ENCODE assay signal across 8 mouse cellular contexts in genomic region chr11:106418622-106419196, GRCm38 (mm10). TPM values are rescaled to one million over a fixed set of nuclear protein-coding genes. Genes with fewer than 3 reads are reported as not detected.
A peak's percentile ranks its signal among the peaks of the same experiment; 100 is the strongest.
DNase-seq lines count a peak whose midpoint lies in the region; ATAC-seq and TF ChIP-seq lines count a peak whose summit lies in the region.

No protein-coding gene starts in this region.

- H3K27me3 ChIP-seq in Patski = no peaks in the 10 kb centered on the region

- peak; percentile 97 for TF ChIP-seq CTCF in Patski (IDR thresholded peaks at IDR 0.05)

- 64% methylated on average over 4 of the region's 4 CpGs for WGBS in macrophage (ENCODE audit: missing documents)

- H3K27ac ChIP-seq in macrophage = peak overlapping the region; percentile 98

- POLR2A ChIA-PET in Patski (lab: Charles Lee) = no interaction called here

- no peaks in the 10 kb centered on the region for H3K79me2 ChIP-seq in macrophage (ENCODE audit: inconsistent target)

- ATAC-seq in Patski = no peak

- no peak overlapping the region for H3K4me3 ChIP-seq in macrophage (ENCODE audit: inconsistent target)

- CTCF ChIA-PET in Patski (lab: Charles Lee) = interaction anchor here (0.8 to 2.5 kb wide), 8 partner anchors 10 to 79 kb away, joined by 3 to 16 read pairs (median 4); partner anchors contain the start of gene Ern1

- H3K36me3 ChIP-seq in macrophage (ENCODE audit: inconsistent target) = peaks cover 45% of the 10 kb centered on the region

- peak; percentile 43 for DNase-seq in Patski (ENCODE audit: low read depth, low spot score)
- DNase-seq in cerebellum, adult 9-11 months = peak; percentile 74
- peak; percentile 59 to 81 for DNase-seq in frontal cortex, postnatal 14 days (ENCODE audit: low spot score in 2 of 2)
- peak; percentile 91 for DNase-seq in hindlimb bud, embryonic 11.5 days (ENCODE audit: extremely low spot score, low read depth, low spot score)
- DNase-seq in left cerebral cortex, adult 18-20 months (ENCODE audit: low spot score in 2 of 2) = peak; percentile 84 to 85
- DNase-seq in right cerebral cortex, postnatal 10 days (ENCODE audit: low spot score in 2 of 2) = peak; percentile 84 to 89
- DNase-seq in urinary bladder, postnatal 14 days (ENCODE audit: low spot score) = peak; percentile 84

- in situ Hi-C loops in Patski (cut with MboI; ENCODE audit: low pct_unique_long_range_greater_than_20kb) = loop anchor here (5.0 kb wide), 2 partner anchors 74 to 209 kb away; no protein-coding TSS in a partner anchor

RNA-seq across cellular contexts. Expression of gene Icam2, which starts 30.8 kb away (rescaled TPM):
- not detected for polyA plus RNA-seq in Patski (2021)
- total RNA-seq in left cerebral cortex, adult 18-20 months (2021) = 1 to 10 TPM; 2.9 to 5.7 TPM
- total RNA-seq in macrophage (2018; cell fraction: chromatin; rRNA removed) = 1 to 10 TPM in 15 of 26 experiments, under 1 TPM in 4, not detected in 7; 0.86 to 6.4 (median 2.3) TPM
- 10 to 100 TPM in 1 of 26 experiments, 1 to 10 TPM in 25; 3.2 to 14.2 (median 6.2) TPM for total RNA-seq in macrophage (2018; cell fraction: cytosol; rRNA removed)
- 10 to 100 TPM in 4 of 26 experiments, 1 to 10 TPM in 22; 1.2 to 12.4 (median 6.3) TPM for total RNA-seq in macrophage (2018; cell fraction: nucleus; rRNA removed)
- polyA plus RNA-seq in macrophage (2018) = 4.3 to 7.9 TPM (median 7.0 TPM) in 3 replicates

RNA-seq across cellular contexts. Expression of gene Prr29, which starts 53.4 kb away (rescaled TPM):
- not detected for polyA plus RNA-seq in Patski (2021)
- not detected for total RNA-seq in left cerebral cortex, adult 18-20 months (2021)
- total RNA-seq in macrophage (2018; cell fraction: chromatin; rRNA removed) = not detected
- not detected for total RNA-seq in macrophage (2018; cell fraction: cytosol; rRNA removed)
- not detected for total RNA-seq in macrophage (2018; cell fraction: nucleus; rRNA removed)
- not detected in 3 replicates for polyA plus RNA-seq in macrophage (2018)
